Mouse (Mus musculus) spleen, postnatal 0 days (tissue): ENCODE results near the gene Sltm. TPM values are rescaled to one million over a fixed set of nuclear protein-coding genes. Genes with fewer than 3 reads are reported as not detected.

ENCODE experiments used
- polyA plus RNA-seq: library from polyadenylated mRNA; unstranded; fragments of >200 nt; fragmentation: Nextera tagmentation; extraction: Ambion mirVana; gene quantifications from 2 replicates; pipeline ENCODE4 v1.2.1, GENCODE M21; 2015

The Sltm gene
- 28.1 and 34.2 TPM in 2 replicates for polyA plus RNA-seq

DNA sequence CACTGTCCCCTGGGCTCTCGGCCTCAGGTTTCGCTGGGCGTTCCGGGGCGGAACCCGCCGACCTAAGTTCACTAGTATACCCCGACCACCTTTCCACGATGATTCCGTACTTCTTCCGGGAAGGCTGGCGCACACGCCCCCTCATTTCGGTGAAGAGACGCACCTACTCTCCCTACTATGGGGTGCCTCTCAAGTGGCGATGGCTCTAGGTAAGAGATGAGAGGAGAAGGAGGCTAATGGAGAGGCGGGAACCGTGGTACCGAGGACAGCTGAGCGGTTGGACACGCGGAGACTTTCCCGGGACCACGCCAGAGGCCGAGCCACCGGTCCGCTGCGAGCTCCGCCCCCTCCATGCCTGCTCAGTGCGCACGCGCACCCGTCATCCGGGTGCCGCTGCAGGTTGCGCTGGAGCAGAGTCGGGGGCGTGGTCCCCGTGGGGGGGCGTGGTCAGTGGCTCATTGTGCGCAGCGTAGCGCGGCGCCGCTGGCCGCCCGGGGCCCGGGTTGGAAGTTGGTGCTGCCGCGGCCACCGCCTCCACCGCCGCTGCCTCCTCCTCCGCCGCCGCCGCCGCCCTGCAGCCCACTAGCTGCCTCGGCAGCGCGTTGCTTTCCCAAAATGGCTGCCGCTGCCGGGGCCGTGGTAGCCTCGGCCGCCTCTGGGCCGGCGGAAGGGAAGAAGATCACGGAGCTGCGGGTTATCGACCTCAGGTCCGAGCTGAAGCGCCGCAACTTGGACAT is at the start of gene Sltm:
Gene Sltm (plus strand): TSS at position 450 of the 737 bp plus-strand sequence.

DNA sequence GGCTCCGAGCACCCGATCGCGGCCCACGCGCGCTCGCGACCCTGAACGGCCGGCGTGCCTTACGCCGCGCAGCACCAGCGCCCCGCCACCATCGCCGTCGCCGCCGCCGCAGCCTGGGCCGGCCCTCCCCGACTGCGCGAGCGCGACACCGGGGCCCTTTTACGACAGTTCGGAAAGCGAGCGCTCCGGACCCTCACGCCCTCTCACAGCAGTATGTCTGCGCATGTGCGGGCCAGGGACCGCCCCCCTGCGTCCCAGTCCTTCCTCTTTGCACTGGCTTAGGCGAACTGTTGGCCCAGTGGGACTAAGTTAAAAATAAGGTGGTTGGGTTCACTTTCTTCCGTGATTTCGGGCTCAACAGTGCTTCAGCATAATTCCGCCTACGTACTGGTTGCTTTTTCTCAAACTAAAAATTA is 38.9 kb upstream of the Sltm start, which contains the start of gene Rnf111:
Gene Rnf111 (minus strand): TSS at position 100 of the 416 bp plus-strand sequence.

Other genes with a start within 250 kb of the Sltm start
- 272 and 317 TPM in 2 replicates for gene Ccnb2, start 121.2 kb upstream of the Sltm start, polyA plus RNA-seq
- 11.0 and 13.7 TPM in 2 replicates for gene Rnf111, start 39.0 kb upstream of the Sltm start, polyA plus RNA-seq
- gene Gm10642, start 113.5 kb downstream of the Sltm start, polyA plus RNA-seq = 2.1 and 3.5 TPM in 2 replicates
- gene Mindy2, start 114.4 kb downstream of the Sltm start, polyA plus RNA-seq = 18.5 and 19.0 TPM in 2 replicates
- 73.0 and 75.3 TPM in 2 replicates for gene Adam10, start 136.2 kb downstream of the Sltm start, polyA plus RNA-seq